Mouse (Mus musculus) G1E (cell line): Measurements from ENCODE around the gene Vps4b.
A peak's percentile ranks its signal among the peaks of the same experiment; 100 is the strongest.

Source experiments
- CTCF ChIP-seq: IDR thresholded peaks from 2 replicates; pipeline ENCODE4 v1.5.1; 2012; ENCODE audit warnings: low read depth, low read length, inconsistent platforms, mixed read lengths
- TAL1 ChIP-seq: conservative IDR thresholded peaks from 2 replicates; pipeline ENCODE4 v1.6.1; 2012; ENCODE audit warnings: low read depth, low read length, inconsistent platforms, mixed read lengths

GRCm38 (mm10) chr1:106715111-106716083, 81.1 kb downstream of the Vps4b start:
- TF ChIP-seq CTCF (no peak), TAL1 (0 out of 2 replicates have a peak, but pooled peaks have one; percentile 12)
